Mouse (Mus musculus) spleen, adult 2 months (tissue): Measurements from ENCODE around the gene Ccdc142. TPM values are rescaled to one million over a fixed set of nuclear protein-coding genes. Genes with fewer than 3 reads are reported as not detected.

Experiments
- DNase-seq, 2 experiments: peaks; one replicate each; pipeline versions ENCODE4 v3.0.0 to v3.0.0-alpha.2; 2012 to 2021; ENCODE audit warnings: low spot score in 2 of 2, low read depth in 1 of 2
- H3K27ac ChIP-seq: fragments of 200-500 bp; 2 replicates; pipeline ENCODE4 v1.5.1; 2012; ENCODE audit warnings: low read length, inconsistent platforms; ENCODE audit not compliant: insufficient read depth
- H3K27me3 ChIP-seq: fragments of 200-500 bp; 2 replicates; pipeline ENCODE4 v1.6.1; 2012; ENCODE audit warnings: mild to moderate bottlenecking, moderate library complexity, low read length, inconsistent platforms; ENCODE audit not compliant: control insufficient read depth, insufficient read depth
- H3K36me3 ChIP-seq: fragments of 200-500 bp; 2 replicates; pipeline ENCODE4 v1.6.1; 2012; ENCODE audit warnings: mild to moderate bottlenecking, low read length, inconsistent platforms; ENCODE audit not compliant: control insufficient read depth, insufficient read depth
- H3K4me1 ChIP-seq: fragments of 200-500 bp; 2 replicates; pipeline ENCODE4 v1.6.1; 2011; ENCODE audit warnings: inconsistent platforms; ENCODE audit not compliant: control insufficient read depth, insufficient read depth, insufficient read length
- H3K4me3 ChIP-seq: fragments of 200-500 bp; 2 replicates; pipeline ENCODE4 v1.5.1; 2011; ENCODE audit warnings: mild to moderate bottlenecking, inconsistent platforms; ENCODE audit not compliant: insufficient read depth, insufficient read length; ENCODE audit errors: extremely low read depth
- CTCF ChIP-seq: fragments of 200-500 bp; IDR thresholded peaks from 2 replicates; pipeline ENCODE4 v1.5.1; 2011; ENCODE audit warnings: mild to moderate bottlenecking, inconsistent platforms; ENCODE audit not compliant: insufficient read depth, insufficient read length, insufficient replicate concordance; ENCODE audit errors: extremely low read depth
- POLR2A ChIP-seq: fragments of 200-500 bp; IDR thresholded peaks from 2 replicates; pipeline ENCODE4 v1.6.1; 2011; ENCODE audit warnings: low read depth, low read length, inconsistent platforms
- WGBS: fragments of 180-500 bp; shearing (Covaris S2); methylation state at CpG from one replicate; pipeline ENCODE4 v1.1.7; 2018; 5-methylcytosine and 5-hydroxymethylcytosine counted together
- polyA plus RNA-seq: library from polyadenylated mRNA; depleted of rRNA; stranded (reverse); fragments of >200 nt; gene quantifications from 2 replicates; pipeline ENCODE4 v1.2.3, GENCODE M21; 2012

Ccdc142 gene
- polyA plus RNA-seq, 1 experiment, result 12.3 TPM

DNA sequence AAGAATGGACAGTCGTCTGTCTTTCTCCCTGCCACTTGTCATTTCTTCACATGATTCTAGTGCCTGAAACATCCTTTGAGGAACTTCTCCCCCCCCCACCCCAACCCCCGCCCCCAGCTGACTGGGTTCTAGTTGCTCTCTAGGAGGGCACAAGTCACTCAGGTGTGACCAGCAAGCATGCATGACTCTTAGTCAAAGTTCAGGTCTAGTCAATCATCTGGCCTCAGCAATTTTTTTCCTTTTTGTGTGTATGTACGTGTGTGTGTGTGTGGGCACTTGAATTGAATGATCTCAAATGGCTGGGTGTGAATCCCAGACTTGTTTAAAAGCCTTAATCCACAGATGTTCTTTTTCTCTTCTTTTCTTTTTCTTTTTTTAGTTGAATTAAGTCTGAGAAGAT is 32.8 kb downstream of the Ccdc142 start:
- WGBS, result 64% methylated on average over 3 of the region's 3 CpGs
- H3K4me1 ChIP-seq, result peaks cover 3% of the 10 kb centered on the region
- no peak for DNase-seq

DNA sequence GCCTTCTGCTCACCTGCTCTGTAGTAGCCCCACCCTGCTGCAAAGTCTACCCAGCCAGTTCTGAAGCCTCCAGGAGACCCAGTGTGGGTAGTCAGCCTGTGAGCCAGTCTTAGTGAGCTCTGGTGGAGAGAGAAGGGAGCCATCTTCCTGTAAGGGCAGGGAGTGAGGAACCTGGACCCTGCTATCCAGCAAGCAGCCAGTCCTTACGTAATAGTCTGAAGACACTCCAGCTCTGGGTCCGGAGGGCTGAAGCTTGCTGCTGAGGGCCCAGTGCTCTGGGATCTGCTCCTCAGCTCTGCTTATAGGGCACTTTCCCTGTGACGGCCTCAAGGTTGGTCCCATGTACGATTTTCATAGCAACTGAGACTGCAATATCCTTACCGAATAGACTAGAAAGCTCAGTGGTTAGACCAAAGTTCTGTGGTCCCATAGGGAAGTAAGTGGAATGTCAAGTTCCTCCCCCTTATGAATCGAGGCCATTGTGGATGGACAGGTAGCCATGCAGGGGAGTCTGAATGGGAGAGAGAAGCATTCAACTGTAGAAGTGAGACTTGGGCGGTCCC is 33.6 kb downstream of the Ccdc142 start, which contains the start of gene Rtkn:
Gene Rtkn, plus strand, starts transcription at position 513 of the 563 bp plus-strand sequence.
- H3K4me3 ChIP-seq, result no peak within 1 kb of the TSS
- peaks cover 14% of the 10 kb centered on the region for H3K27me3 ChIP-seq
- DNase-seq, result no peak
- TF ChIP-seq CTCF, result no peak
- no peak for TF ChIP-seq POLR2A
- H3K4me1 ChIP-seq, result peaks cover 3% of the 10 kb centered on the region
- 81% methylated on average over 7 of the region's 7 CpGs for WGBS
- H3K36me3 ChIP-seq, result no peaks in the 10 kb centered on the region
- H3K27ac ChIP-seq, result no peak within 1 kb of the TSS

More for the DNA sequence above, 32.8 kb downstream of the Ccdc142 start:
- no peak overlapping the region for H3K4me3 ChIP-seq
- peaks cover 14% of the 10 kb centered on the region for H3K27me3 ChIP-seq
- no peaks in the 10 kb centered on the region for H3K36me3 ChIP-seq
- TF ChIP-seq CTCF (no peak), POLR2A (no peak)
- H3K27ac ChIP-seq, result no peak overlapping the region

DNA sequence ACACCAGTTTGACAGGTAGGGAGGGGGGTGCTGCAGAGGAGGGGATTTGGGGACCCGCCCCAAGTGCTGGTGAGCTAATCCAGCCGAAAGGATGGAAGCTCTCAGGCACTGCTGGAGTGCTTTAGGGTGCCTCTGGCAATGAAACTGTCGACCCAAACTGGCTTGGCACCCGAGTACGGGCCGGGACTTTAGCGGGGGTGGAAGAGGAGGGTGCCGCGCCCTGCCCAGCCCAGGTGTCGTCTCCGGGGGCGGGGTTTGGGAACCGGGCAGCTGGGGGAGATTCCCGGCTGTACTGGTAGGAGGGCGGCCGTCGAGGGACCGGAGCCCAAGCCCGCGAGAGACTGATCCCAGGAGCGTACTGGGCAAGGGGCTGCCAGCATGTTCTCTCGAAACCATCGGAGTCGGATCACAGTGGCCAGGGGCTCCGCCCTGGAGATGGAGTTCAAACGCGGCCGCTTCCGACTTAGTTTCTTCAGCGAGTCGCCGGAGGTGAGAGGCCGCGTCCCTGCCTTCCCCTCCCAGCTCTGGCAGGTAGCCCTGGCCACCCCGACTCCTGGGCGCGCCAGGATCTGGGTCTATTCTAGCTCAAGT is 34.3 kb downstream of the Ccdc142 start:
- Histone ChIP-seq H3K4me1 (peaks cover 3% of the 10 kb centered on the region), H3K27ac (no peak overlapping the region), H3K36me3 (no peaks in the 10 kb centered on the region), H3K27me3 (peaks cover 14% of the 10 kb centered on the region), H3K4me3 (no peak overlapping the region)
- no peak for DNase-seq
- TF ChIP-seq CTCF (no peak), POLR2A (no peak)
- 32% methylated on average over 37 of the region's 37 CpGs for WGBS

DNA sequence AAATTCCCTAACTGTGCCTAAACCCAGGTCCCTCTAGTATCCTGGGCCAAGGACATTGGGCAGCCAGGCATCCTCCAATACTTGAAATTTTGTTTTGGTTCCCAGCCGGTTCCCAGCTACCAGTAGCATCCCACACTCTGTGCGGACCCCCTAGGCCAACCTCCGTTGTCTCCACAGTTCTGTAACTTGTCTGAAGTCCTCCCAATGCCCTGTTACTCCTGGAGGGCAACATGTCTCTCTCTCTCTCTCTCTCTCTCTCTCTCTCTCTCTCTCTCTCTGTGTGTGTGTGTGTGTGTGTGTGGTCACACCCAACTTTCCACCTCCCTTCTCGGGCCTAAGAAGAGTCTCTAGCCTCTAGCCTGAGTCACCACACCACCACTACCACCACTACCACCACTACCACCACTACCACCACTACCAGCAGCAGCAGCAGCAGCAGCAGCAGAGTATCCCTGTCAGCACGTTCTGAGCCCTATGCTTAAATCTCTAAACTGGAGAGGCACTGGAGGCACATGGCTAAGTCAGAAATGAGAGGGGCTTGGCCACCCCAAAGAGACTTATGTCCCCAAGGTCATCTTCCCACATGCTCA is 35.0 kb downstream of the Ccdc142 start:
- no peak for DNase-seq
- no peak for TF ChIP-seq POLR2A
- no peak for TF ChIP-seq CTCF
- peaks cover 14% of the 10 kb centered on the region for H3K27me3 ChIP-seq
- H3K4me1 ChIP-seq, result peaks cover 3% of the 10 kb centered on the region
- H3K27ac ChIP-seq, result no peak overlapping the region
- 65% methylated on average over 5 of the region's 5 CpGs for WGBS
- H3K36me3 ChIP-seq, result no peaks in the 10 kb centered on the region
- H3K4me3 ChIP-seq, result peak overlapping the region; percentile 45; the same call in 1 of the 2 replicates

DNA sequence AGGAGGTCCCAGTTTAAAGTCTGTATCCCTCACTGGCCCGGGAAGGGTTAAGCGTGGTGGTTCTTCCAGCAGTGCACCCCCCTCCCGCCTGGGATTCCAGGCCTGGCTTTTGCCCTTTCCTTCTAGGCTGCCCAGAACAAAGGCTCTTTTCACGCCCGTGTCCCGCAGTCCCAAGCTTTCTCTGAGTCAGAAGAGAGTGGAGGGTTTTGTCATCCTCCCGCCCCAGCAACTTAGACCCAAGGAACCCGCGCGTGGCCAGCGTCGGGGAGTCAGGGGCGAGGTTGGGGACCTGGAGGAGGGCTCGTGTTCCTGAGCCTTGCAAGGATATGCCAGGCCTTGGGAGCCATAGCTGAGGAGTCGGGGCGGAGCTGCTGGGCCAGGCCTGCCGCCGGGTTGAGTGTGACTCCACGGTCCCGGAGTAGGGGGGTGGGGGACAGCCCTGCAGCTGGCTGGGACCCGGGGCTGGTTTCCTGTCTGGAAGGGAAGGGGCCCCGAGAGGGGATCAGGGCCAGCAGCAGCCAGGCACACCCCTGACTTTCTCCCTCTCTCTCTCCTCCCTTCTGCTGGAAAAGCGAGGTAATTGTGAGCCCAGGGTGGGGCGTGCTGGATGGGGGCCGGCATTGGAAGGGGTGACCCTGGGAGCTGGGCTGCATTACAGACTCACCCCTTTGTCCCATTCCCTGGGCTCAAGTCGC is 35.6 kb downstream of the Ccdc142 start:
- H3K27me3 ChIP-seq, result peaks cover 13% of the 10 kb centered on the region
- H3K27ac ChIP-seq, result peak overlapping the region; percentile 37
- TF ChIP-seq CTCF, result no peak
- TF ChIP-seq POLR2A, result no peak
- 10% methylated on average over 26 of the region's 26 CpGs for WGBS
- H3K36me3 ChIP-seq, result no peaks in the 10 kb centered on the region
- peak overlapping the region; percentile 45; the same call in 1 of the 2 replicates for H3K4me3 ChIP-seq
- DNase-seq, result no peak
- H3K4me1 ChIP-seq, result peaks cover 3% of the 10 kb centered on the region

DNA sequence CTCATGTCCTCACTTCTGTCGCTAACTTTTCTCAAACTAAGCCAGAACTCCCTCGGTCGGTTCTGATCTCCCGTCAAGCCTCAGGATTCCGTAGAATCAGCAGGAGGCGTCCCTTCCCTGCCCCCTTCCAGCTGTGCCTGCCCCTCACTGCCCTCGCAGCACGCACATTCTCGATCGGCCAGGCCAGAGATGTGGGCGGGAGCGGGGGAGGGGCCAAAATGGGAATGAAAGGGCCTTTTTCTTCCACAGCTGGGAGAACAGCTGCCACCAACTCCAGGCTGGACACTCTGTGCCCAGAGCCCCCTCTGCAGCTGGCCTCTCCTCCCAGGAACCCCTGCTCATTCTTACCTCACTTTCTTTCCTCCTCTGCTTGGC is 36.2 kb downstream of the Ccdc142 start:
- TF ChIP-seq POLR2A (no peak), CTCF (no peak)
- Histone ChIP-seq H3K27ac (peak overlapping the region; percentile 37), H3K4me1 (peaks cover 3% of the 10 kb centered on the region), H3K4me3 (peak overlapping the region; percentile 45; the same call in 1 of the 2 replicates), H3K27me3 (peaks cover 13% of the 10 kb centered on the region), H3K36me3 (no peaks in the 10 kb centered on the region)
- WGBS, result 2% methylated on average over 12 of the region's 12 CpGs
- no peak for DNase-seq
